23 mouse cellular contexts compared by ENCODE assay signal in the genomic region with DNA sequence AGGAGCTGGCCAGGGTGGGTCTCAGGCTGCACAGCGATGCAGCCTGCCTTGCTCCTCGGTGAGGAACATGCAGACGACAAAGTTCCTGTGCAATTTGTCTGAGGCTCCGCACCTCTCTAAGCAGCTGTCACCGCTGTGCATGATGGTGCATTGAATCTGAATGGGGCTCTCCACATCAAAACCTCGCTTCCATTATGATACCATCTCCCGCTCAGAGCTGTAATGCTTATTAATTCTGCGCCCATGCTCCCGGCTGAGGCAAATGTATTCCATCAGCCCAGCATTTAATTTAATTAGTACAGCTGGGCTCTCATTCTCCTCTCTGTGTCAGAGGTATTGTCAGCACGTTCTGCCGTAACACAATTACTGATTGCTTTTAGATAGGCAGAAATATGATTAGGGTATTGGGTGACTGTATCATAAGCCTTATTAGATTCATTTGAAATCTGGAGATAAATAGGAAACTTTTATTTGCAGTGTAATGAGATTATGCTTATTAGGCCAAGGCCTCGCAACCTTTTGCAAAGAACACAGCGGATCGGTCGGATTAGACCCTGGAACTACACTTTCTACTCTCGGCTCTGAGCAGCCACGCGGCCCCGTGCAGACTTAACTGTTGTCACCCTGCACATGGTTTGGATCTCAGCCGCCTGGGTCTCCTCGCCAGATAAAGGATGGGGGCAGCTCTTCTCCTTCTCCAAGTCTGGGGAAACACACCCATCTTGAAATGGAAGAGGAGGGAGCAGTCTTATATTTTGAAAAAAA. TPM values are rescaled to one million over a fixed set of nuclear protein-coding genes. Genes with fewer than 3 reads are reported as not detected.
DNase-seq lines count a peak whose midpoint lies in the region; ATAC-seq lines count a peak whose summit lies in the region.
"Had no signal": no experiment of that assay in that cellular context is flagged by ENCODE, and none has a peak within 500 bp of the region (broad histone marks: within the 10 kb centered on the region; RNA-seq: fewer than 3 reads in every experiment).

No protein-coding gene starts in this region.

- H3K36me3 ChIP-seq in hindbrain, embryonic 11.5 days (ENCODE audit: control insufficient read depth, insufficient read depth, low read length), result no peaks in the 10 kb centered on the region
- H3K36me3 ChIP-seq in midbrain, embryonic 13.5 days, result no peaks in the 10 kb centered on the region
- H3K36me3 ChIP-seq: heart, embryonic 10.5 days had no signal

- no peak overlapping the region for H3K4me3 ChIP-seq in hindbrain, embryonic 11.5 days (ENCODE audit: low read depth, low read length)
- H3K4me3 ChIP-seq in midbrain, embryonic 13.5 days (replicated peaks), result no peak overlapping the region
- H3K4me3 ChIP-seq: gastrocnemius, adult 2 months; heart, embryonic 10.5 days had no signal

- H3K4me2 ChIP-seq in hindbrain, embryonic 11.5 days (replicated peaks; ENCODE audit: low read depth, low read length), result peak overlapping the region; percentile 19; the same call in 1 of the 2 replicates
- peak overlapping the region; percentile 28 for H3K4me2 ChIP-seq in midbrain, embryonic 13.5 days (replicated peaks)

- peak; percentile 21 for DNase-seq in right cerebral cortex, postnatal 4 days
- DNase-seq in right cerebral cortex, postnatal 10 days (ENCODE audit: low spot score in 2 of 2), result no peak
- DNase-seq in hindbrain, embryonic 11.5 days (ENCODE audit: low spot score), result peak; percentile 38
- DNase-seq in retina, postnatal 1 day, result peak; percentile 91
- DNase-seq in spleen, postnatal 14 days (ENCODE audit: low spot score in 2 of 2), result no peak
- DNase-seq in left cerebral cortex, adult 8-10 months (ENCODE audit: low spot score in 2 of 2), result no peak
- DNase-seq: cerebellum, adult 11-12 months; gastrocnemius, adult 2 months; kidney, adult 11 months; kidney, postnatal 25 days; lung, adult 2 months; right cerebral cortex, adult 18-20 months had no signal

- ATAC-seq in hindbrain, embryonic 11.5 days (ENCODE audit: low FRiP score), result peak; percentile 69
- peak; percentile 73 for ATAC-seq in midbrain, embryonic 13.5 days
- ATAC-seq in activated CD4-positive, CD25-positive, alpha-beta regulatory T cell, adult 4 months, result no peak

- peaks cover 51% of the 10 kb centered on the region for H3K27me3 ChIP-seq in hindbrain, embryonic 11.5 days (ENCODE audit: control insufficient read depth, insufficient read depth, low read length)
- H3K27me3 ChIP-seq in midbrain, embryonic 13.5 days, result peaks cover 90% of the 10 kb centered on the region

- H3K9ac ChIP-seq in hindbrain, embryonic 11.5 days (ENCODE audit: low read depth, low read length), result no peak overlapping the region
- peak overlapping the region; percentile 28; the same call in 1 of the 2 replicates for H3K9ac ChIP-seq in midbrain, embryonic 13.5 days (replicated peaks)

- 0 out of 2 replicates have a peak overlapping the region, but pooled peaks have one; percentile 39 for H3K27ac ChIP-seq in hindbrain, embryonic 11.5 days (ENCODE audit: low read depth, low read length)
- H3K27ac ChIP-seq in midbrain, embryonic 13.5 days, result peak overlapping the region; percentile 68
- H3K27ac ChIP-seq: gastrocnemius, adult 2 months; heart, embryonic 10.5 days had no signal

- 58% methylated on average over 21 of the region's 21 CpGs for WGBS in hindbrain, embryonic 11.5 days
- 10% methylated on average over 21 of the region's 21 CpGs for WGBS in midbrain, embryonic 13.5 days

- H3K9me3 ChIP-seq in hindbrain, embryonic 11.5 days (ENCODE audit: control insufficient read depth, low read length), result no peaks in the 10 kb centered on the region
- no peaks in the 10 kb centered on the region for H3K9me3 ChIP-seq in midbrain, embryonic 13.5 days
- H3K9me3 ChIP-seq: heart, embryonic 10.5 days had no signal

- peaks cover 18% of the 10 kb centered on the region for H3K4me1 ChIP-seq in hindbrain, embryonic 11.5 days (replicated peaks; ENCODE audit: control insufficient read depth, insufficient read depth, low read length)
- peaks cover 60% of the 10 kb centered on the region for H3K4me1 ChIP-seq in midbrain, embryonic 13.5 days (replicated peaks)

RNA-seq across cellular contexts. Expression of gene A230072I06Rik, which starts 49.3 kb away (rescaled TPM):
- polyA plus RNA-seq in hindbrain, embryonic 11.5 days (2014; fragmentation: Nextera tagmentation; extraction: Ambion mirVana), result not detected in 2 replicates
- polyA plus RNA-seq in midbrain, embryonic 13.5 days (2015; fragmentation: Nextera tagmentation; extraction: Ambion mirVana), result 0.13 TPM in 1 of 2 replicates, not detected in the other
- not detected for polyA plus RNA-seq in activated CD4-positive, CD25-positive, alpha-beta regulatory T cell, adult 4 months (2017; shearing (Covaris generic))
- total RNA-seq in left cerebral cortex, adult 8-10 months (2022), result not detected
- total RNA-seq: adrenal gland, postnatal 4 days; ES-E14; gastrocnemius, adult 2 months; heart, postnatal 25 days; left cerebral cortex, adult 18-20 months had no signal
- polyA plus RNA-seq: C2C12; cortical plate, adult 2 months; heart, embryonic 10.5 days; limb, embryonic 14.5 days; lung, adult 2 months; thymus, postnatal 0 days had no signal

Comparison
In these comparisons a context has a peak if more than half of its experiments do, and no peak if none do; other contexts are left out.
1. DNase-seq: peak in right cerebral cortex, postnatal 4 days (single experiment), hindbrain, embryonic 11.5 days (single experiment) and retina, postnatal 1 day (single experiment); none in right cerebral cortex, postnatal 10 days (0 of 2), spleen, postnatal 14 days (0 of 2) and left cerebral cortex, adult 8-10 months (0 of 2).